Mouse (Mus musculus): ENCODE results near the gene Atf2.

Gene Atf2

DNA sequence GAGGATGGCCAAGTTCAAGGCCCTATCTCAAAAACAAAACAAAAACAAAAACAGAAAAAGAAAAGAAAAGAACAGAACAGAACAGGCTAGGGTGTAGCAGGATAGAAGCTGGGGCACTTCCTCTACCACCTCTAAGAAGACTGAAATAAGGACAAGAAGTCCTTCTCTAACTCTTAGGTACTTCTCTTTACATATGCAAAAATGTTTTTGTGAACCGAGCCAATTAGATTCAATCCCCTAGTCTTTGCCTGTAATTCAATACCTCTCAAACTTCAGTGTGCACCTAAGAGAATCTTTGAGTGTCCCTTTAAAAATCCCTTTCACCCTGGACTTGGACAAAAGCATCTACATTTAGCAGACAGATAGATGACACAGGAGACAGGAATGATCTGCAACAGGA, 119.5 kb downstream of the Atf2 start:
- 33% methylated on average over 1 of the region's 1 CpGs for WGBS

DNA sequence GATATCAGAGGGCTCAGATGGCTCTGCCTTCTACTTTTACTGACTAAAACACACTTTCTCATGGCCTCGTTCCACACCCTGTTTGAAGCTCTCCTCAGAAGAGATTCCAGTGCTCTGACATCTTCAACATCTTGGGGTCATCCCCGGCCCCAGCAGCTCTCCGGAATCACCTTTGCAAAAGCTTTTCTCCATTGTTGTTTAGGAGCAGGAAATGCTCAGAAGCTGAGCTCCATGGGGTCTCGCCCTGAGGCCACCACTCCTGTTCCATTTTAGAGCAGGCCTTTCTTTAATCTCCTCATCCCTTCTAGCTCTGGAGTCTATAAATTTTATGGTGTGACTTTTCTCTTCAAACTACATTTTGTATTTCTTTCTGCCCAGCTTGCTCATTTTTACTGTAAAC, 123.8 kb downstream of the Atf2 start:
- 83% methylated on average over 4 of the region's 4 CpGs for WGBS

Measured in cerebral cortex, adult 2 months (tissue).